Mouse (Mus musculus) spleen, postnatal 4 days (tissue): ENCODE measurements around the gene Lins1.

Source experiments
- DNase-seq, 2 experiments: peaks; one replicate each; pipeline ENCODE4 v3.0.0; 2022; ENCODE audit warnings: low spot score in 2 of 2

Gene Lins1

DNA sequence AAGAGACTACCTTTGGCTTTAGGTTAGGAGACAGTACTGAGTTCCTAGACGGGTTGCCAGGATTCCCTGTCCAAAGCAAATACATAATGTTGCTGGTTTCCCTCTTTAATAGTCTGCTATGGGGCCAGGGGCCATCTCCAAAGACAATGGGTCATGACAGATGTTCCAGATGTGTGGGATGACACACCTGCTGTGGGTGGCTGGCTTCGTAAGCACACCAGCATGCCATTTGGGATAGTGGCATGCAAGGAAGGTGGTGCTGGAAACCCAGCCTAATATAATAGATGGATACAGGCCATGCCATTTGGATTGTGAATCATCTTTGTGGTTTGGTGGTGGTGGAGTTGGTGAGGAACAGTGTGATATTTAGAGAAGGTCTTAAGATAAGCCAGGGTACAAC lies 39.5 kb downstream of the Lins1 start:
- DNase-seq: no peak

GRCm38 (mm10) chr7:66733431-66733830 lies 43.7 kb downstream of the Lins1 start:
- no peak for DNase-seq

DNA sequence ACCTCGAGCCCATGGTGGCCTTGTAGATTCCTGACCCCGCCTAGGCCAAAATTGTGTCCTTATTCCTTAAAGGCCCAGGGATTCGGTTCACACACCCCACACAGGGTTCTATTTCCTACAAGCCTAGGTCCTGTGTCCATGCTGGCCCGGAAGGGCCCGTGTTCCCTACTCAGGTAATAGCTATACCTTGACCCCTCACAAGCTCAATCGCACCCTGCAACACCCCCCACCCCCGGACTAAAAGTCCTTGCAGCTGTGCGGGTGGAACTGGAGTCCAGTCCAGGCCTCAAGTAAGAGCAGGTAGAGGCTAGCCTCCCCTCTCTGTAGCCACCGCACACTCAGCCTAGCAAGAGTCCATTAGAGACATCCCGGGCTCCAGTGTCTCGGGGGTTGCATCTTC lies 44.2 kb downstream of the Lins1 start:
- DNase-seq: no peak

DNA sequence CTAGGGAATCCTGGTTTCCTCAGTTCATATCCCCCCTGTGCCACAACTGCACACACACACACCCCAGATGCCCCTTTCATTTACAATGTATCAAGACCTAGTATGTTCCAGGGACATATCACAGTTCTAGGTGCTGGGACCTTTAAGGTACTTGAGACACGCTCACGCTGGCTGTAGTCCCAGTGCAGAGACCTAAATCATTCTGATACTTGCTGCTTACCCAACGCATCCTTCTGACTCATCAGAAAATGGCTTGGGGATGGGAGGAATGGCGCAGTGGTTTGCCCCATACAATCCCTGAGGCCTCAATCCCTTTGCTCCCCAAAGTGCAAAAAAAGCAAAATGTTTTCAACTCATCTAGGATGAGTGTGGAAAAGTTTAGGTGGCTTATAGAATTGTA lies 44.8 kb downstream of the Lins1 start:
- no peak for DNase-seq

- no peak for DNase-seq
These were observed 45.3 kb downstream of the Lins1 start for GRCm38 (mm10) chr7:66734993-66735392.

DNA sequence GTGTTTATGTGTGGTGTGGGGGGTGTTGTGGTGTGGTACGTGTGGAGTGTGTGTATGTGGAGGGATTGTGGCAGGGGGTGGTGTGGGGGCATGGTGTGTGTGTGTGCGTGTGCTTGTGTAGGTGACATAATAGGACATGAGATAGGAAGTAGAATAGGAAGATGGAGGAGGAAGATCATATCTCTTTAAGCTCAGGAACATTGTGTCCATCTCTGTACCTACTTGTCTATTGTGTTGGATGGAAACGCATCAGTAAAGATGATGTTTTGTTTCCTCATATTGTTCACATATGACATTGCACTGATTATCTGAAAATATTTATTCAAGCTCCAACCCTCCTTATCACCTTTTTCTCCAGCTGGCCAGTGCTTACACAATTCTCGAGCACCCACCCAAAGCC lies 47.7 kb downstream of the Lins1 start:
- DNase-seq: no peak

GRCm38 (mm10) chr7:66741008-66741407 lies 51.3 kb downstream of the Lins1 start:
- DNase-seq: no peak

DNA sequence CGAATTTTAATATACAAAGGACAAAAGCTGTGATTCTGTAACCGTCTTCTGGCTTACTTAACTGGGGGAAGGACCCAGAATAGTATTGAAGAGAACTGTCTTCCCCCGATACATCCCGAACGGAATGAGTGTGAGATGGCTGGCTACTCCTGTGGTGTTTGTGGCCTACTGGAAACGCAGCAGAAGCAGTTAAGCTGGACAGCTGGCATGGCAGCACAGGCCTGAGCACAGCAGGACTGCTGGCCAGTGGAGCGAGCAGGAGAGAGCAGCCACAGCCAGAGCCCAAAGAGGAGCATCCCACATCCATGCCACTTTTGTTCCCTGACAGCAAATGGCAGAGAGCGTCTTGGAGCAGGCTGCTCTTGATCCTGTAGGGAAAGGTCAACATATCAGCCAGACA lies 51.7 kb downstream of the Lins1 start:
- DNase-seq: no peak

DNA sequence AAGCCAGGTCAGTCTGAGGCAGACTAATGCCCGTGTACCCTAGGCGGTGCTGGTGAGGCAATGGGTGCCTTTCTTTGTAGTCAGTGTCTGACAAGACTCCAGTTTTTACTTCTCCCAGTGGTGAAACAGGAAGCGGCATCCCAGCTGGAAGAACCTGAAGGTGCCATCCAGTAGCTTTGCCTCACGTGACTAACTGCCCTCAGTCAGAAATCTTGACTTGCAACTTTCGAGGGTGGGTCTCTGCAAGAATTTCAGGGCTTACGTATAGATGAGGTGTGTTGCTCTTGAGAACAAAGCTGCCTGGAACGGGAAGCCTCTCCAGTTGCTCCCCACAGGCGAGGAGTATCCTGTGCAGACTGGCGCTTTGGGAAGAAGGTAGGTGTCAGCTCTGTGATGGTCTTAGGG lies 53.7 kb downstream of the Lins1 start, which contains the start of gene Cers3:
Cers3 (plus strand) TSS at position 128 of the 405 bp plus-strand sequence.
- DNase-seq: no peak

- DNase-seq: no peak
These were observed 57.3 kb downstream of the Lins1 start for GRCm38 (mm10) chr7:66746972-66747371.

GRCm38 (mm10) chr7:66749998-66750397 lies 60.3 kb downstream of the Lins1 start:
- no peak for DNase-seq

- DNase-seq: no peak
These were observed 64.1 kb downstream of the Lins1 start for GRCm38 (mm10) chr7:66753816-66754215.

DNA sequence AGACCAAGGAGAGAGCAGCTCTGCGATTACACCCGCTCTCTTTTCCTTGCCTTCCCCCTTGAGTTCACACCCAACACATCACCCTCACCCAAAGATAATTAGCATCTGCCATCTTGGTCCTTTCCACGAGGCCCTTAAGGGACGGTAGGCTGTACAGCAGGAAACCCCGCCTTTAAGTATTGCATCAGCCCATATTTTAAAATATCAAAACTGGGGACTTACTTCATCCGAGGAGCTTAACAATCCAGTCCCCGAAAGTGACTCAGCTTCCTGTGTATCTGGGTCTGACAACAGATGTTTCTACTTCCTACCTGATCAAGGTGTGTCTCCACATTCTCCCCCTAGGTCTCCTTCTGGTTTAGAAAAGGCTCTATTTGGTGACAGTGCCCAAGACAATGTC lies 65.9 kb downstream of the Lins1 start:
- no peak for DNase-seq
